Mouse (Mus musculus): ENCODE data around the gene Srp54b.
"Not testable (repeated sequence)": the region's sequence is repeated elsewhere in the genome, so short reads cannot be mapped to it uniquely, and the experiment has no call there.

Srp54b gene

GRCm38 (mm10) chr12:55154559-55155448 is at the start of gene Srp54b:
Gene Srp54b (plus strand): TSS chr12:55155104.
- DNase-seq = not testable (repeated sequence)

GRCm38 (mm10) chr12:55112616-55113015 is 42.3 kb upstream of the Srp54b start:
- not testable (repeated sequence) for DNase-seq

GRCm38 (mm10) chr12:55124242-55124641 is 30.7 kb upstream of the Srp54b start, which contains the start of gene Fam177a:
Gene Fam177a (plus strand): TSS chr12:55124469.
- not testable (repeated sequence) for DNase-seq

GRCm38 (mm10) chr12:55124731-55125130 is 30.2 kb upstream of the Srp54b start:
- DNase-seq = not testable (repeated sequence)

- not testable (repeated sequence) for DNase-seq
Measured at GRCm38 (mm10) chr12:55135540-55135939, 19.4 kb upstream of the Srp54b start.

- DNase-seq = not testable (repeated sequence)
Measured at GRCm38 (mm10) chr12:55137859-55138258, 17.0 kb upstream of the Srp54b start.

- not testable (repeated sequence) for DNase-seq
Measured at GRCm38 (mm10) chr12:55155449-55155783, 512 bp downstream of the Srp54b start.

GRCm38 (mm10) chr12:55167034-55167557 is 12.2 kb downstream of the Srp54b start:
- not testable (repeated sequence) for DNase-seq

- DNase-seq = not testable (repeated sequence)
Measured at GRCm38 (mm10) chr12:55187686-55188085, 32.8 kb downstream of the Srp54b start.

GRCm38 (mm10) chr12:55189127-55189526 is 34.2 kb downstream of the Srp54b start:
- DNase-seq = not testable (repeated sequence)

GRCm38 (mm10) chr12:55199306-55199705 is 44.4 kb downstream of the Srp54b start, which contains the start of gene 1700047I17Rik2:
Gene 1700047I17Rik2 (plus strand): TSS chr12:55199592.
- DNase-seq = not testable (repeated sequence)

GRCm38 (mm10) chr12:55199799-55200198 is 44.9 kb downstream of the Srp54b start:
- DNase-seq = not testable (repeated sequence)

GRCm38 (mm10) chr12:55212944-55213343 is 58.0 kb downstream of the Srp54b start:
- not testable (repeated sequence) for DNase-seq

- DNase-seq = not testable (repeated sequence)
Measured at GRCm38 (mm10) chr12:55229626-55230519, 75.0 kb downstream of the Srp54b start, which contains the start of gene Srp54c. Gene Srp54c (plus strand): TSS chr12:55230168.

GRCm38 (mm10) chr12:55230520-55230861 is 75.6 kb downstream of the Srp54b start:
- DNase-seq = not testable (repeated sequence)
